Mouse (Mus musculus) naive thymus-derived CD4-positive, alpha-beta T cell, adult 2 months (primary cell): ENCODE measurements at regions not wholly inside any gene's neighbourhood (a gene's known extent, or its start where the extent isn't known, plus 50 kb on each side); places are given as distances from the start of the nearest gene placed in this dataset.

Experiments used
- DNase-seq: peaks from one replicate; pipeline ENCODE4 v3.0.0-alpha.2; 2011; ENCODE audit warnings: low read depth

DNA sequence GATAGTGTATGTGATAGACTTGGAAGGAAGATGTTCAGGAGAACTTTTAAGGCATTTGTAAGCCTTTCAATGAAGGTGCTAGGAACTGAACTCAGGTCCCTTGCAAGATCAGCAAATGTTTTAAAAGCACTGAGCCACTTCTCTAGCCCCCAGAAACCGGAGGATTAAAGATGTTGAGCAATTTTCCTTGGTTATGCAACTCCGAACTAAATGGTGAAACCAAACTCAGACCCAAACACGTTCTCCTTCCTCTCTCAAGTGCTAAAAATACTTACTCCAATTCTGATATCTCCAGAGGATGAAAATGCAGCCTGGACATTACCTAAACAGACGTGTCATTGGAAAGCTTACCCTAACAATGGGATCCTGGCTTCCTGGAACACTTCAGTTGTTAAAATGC, 378.8 kb downstream of the Kcnj2 start:
- DNase-seq, result no peak

DNA sequence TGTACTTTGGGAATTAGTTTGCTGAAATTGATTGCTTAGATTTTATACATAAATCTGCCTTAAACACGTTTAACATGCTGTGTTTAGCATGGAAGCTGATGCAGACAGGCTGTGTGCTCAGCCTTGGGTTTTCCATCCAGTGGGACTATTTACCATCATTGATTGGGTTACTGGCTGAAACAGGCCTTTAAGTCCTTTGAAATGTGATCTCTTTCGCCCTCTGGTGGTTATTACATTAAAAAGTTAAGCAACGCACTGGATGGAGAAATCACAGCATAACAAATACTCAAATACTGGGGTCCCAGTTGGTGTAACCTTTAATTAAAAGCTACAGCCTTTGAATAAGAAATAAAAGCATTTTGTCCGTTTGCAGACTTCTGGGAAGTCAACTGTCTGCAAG, 379.8 kb downstream of the Kcnj2 start:
- DNase-seq, result peak; percentile 11

DNA sequence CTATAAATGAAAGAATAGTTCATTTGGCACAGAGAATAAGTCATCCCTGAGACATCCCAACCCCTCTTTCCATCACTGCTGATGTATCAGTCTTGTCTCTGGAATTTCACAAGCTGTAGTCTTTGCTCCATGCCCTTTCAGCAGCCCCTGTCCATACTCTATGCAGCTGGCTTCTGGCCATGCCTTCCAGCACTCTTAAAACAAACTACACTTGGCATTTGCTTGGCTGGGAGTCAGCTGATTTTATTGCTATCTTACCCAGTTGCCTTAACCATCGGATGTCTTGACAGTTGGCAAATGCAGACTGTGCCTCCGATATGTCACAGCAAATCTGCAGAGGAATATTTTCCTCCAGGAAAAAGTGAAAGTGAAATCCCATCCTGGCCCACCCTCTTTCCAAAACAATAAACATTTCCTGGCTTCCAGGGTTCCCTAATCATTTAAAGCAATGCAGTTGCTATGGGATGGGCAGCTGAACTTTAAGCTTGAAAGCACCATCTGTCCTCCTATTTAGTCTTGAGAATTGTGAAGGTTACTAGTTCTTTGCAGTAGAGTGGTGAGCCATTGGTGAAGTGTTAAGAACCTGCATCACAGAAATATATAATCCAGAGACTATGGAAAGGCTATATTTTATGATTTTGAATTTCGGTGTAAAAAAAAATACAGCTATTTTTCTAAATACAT, 385.0 kb downstream of the Kcnj2 start:
- DNase-seq, result no peak

DNA sequence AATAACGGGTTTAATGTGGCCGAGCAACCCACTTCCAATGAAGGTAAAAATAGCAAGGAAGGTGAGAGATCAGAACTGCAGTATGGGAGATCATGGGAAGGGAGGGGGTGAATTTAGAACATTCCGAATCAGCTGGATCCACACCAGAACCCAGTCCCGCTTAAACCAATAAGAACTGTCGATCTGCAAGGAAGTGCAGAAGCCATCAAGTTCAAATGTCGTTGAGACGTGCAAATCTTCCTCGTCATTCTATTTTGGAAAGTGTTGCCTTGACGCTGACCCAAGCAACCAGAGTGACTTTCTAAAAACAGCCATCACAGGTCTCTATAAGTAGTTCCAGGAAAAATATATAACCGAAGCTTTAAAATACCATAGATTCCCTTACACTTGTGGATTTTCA, 394.1 kb downstream of the Kcnj2 start:
- no peak for DNase-seq

DNA sequence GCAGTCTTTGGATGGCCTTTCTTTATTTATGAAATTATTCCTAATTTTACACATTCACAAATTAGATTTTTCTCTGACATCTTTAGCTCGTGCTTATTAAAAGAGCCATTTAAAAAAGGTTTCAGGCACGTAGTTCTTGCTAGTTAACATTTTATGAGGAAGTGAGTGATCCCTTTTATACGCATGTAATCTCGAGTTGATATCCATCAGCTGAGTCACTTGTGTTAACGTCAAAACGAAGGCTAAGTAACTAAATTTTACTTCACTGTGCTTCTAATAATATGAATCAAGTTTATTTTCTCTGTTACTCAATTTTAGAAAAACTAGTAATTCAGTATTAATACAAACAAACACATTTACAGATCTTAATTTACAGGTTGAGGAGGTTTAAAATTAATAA, 419.0 kb downstream of the Kcnj2 start:
- no peak for DNase-seq

DNA sequence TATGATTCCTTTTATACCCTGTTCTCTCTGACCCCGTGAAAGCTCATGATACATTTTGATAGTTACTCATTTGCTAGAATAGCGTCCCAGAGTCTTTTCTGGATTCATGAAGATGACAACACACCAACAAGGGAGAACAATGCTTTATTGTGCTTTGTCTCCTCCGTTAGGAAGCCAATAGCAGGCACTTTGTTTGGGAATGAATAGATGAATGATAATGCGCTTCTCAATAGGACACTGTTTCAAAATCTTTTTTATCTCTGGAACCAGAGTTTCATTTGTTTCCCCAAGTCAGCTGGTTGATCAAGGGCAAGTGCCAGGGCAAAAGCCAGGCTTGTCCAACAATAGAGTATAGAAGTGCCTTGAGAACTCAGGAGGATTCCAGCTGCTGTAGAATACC, 446.5 kb downstream of the Kcnj2 start:
- DNase-seq, result no peak

DNA sequence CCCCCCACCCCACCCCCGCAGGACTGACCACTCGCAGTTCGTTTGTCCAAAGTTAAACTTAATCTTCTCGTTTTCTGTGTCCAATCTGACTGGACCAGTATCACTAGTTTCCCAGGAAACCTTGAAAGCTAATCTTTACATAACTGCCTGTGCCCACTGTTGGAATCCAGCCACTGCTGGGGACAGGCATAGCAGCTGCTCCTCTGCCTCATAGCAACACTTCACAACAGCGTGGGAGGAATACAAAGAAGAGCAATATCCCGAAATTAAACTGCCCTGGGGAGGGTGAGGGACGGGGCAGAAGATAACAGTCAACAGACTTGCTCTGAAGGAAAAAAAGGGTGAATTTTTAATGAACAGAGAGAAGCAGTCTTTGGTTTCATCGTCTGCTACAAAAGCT, 456.8 kb downstream of the Kcnj2 start:
- no peak for DNase-seq

DNA sequence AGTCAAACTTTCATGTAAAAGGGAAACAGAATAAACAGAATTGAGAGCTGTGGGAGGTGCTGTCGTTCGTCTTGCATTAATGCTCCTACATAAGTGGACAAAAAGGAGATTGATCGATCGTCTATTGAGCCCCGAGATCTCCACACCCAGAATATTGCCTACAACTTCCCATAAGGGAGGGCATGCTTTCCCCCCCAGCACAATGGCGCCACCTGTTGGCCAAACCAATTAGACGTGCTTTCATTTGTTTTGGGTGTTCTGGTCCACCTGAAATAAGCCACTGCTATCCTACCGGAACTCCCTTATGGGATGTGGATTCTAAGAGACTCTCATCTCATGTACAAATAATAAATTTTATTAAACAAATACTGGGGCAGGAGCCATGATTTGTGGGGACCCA, 457.5 kb downstream of the Kcnj2 start:
- peak; percentile 25 for DNase-seq

DNA sequence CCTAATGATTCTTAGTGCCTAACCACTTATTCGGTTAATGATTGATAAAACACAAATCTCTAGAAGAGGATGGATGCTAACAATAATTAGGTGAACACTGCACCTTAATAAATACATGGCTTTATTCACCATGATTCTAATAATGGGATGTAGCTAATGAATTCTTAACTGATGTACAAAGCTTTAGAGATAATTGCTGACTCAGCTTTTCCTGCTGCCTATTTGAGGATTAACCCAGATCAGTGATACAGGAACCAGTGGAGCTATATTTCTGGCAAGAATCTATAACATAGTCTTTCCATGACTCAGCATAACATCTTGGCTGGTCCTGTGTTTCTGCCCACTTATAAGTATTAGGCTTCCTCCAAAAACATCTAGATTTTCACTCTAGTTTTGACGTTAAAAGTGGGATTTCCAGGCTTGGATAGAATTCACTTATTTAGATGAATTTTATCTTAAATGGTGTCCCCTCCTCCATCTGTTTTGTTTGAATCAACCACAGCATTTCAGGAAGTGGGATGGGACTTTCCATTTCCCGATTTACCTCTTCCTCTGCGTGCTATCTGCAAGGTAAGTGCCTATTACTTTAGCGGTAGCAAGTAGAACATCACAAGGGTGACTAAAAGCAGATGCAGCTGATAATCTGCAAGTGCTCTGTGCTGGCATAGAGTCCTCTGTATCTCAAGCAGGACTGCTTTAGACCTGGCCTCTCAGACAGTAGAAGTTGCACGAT, 460.2 kb downstream of the Kcnj2 start:
- no peak for DNase-seq

DNA sequence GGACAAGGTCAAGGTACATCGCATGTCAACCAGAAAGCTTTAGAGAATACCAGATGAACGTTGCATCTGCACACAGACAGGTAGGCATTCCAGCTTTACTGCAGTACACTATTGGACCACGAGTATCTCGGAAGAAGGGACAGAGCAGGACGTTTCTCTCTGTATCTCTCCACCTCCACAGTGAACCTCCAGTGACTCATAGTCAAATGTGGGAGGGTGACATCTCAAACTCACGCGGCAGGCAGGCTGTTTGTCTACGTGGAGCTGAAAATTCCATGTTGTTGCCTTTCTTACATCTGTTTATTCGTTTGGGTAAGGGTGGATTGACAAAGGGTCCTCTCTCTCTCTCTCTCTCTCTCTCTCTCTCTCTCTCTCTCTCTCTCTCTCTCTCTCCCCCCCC, 463.6 kb downstream of the Kcnj2 start:
- no peak for DNase-seq

DNA sequence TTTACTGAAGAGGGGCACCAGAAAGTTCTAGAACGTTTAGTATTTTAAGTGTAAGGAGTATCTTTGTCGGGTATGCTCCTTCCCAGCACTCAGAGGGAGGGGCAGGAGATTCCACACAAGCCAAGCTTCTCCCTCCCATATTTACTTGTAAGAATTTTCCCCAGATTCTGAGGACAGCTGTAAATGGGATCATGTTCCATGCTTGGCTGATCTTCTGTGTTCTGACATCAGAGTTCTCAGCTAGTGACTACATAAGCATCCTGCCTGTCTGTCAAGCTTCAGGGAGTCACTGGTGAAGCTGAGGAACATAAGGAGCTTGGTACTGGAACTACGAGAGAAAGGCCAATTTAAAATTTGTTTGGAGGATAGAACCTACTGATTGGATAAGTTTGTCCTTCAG, 464.9 kb downstream of the Kcnj2 start:
- no peak for DNase-seq

DNA sequence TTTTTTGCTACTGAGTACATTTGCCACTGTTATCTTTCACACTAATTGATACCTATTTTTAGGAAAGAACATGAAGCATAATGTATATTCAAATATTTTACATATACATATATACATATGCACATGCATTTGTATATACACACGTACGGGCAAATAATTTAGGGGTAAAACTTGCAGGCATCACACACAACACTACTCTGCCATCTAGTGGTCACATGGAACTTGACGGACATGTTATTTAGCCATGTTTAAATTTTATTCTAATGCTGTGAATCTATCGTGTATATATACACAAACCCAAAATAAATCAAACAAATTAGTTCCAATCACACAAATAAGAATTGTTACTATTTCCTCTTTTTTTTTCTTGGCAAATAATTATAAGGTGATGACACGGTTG, 466.5 kb downstream of the Kcnj2 start:
- DNase-seq, result peak; percentile 8

DNA sequence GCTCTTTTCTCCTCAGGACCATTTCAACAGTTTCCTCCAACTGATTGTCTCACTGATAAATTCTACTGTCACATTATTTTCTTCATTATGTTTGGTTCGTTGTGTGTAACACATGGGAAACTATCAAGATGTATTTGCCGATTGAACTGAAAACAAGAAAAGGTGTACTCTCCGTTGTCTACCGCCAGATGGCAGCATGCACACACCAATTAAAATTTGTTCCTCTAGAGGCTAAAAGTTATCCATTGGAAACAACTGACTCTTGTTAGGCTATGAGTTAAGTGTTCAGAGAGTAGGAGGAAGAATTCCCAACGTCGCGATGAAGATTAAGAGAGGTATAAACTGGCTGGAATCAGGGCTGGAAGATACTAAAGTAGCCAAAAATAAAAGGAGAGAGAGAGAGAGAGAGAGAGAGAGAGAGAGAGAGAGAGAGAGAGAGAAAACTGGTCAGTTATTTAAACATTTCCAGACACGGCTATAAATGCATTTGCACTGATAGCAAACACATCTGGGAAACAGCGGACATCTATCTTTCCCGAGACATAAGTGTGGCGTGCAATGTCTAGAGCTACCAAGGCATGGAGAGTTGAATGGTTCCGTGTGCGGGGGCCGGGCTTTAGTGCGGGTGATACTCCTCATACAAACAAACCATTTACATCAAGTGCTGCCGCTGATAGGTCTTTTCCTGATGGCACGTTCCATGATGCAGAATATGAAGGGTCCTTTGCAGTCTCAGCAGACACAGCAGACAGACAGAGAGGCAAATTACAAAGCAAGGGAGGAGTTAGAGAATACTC, 470.3 kb downstream of the Kcnj2 start:
- peak; percentile 44 for DNase-seq

DNA sequence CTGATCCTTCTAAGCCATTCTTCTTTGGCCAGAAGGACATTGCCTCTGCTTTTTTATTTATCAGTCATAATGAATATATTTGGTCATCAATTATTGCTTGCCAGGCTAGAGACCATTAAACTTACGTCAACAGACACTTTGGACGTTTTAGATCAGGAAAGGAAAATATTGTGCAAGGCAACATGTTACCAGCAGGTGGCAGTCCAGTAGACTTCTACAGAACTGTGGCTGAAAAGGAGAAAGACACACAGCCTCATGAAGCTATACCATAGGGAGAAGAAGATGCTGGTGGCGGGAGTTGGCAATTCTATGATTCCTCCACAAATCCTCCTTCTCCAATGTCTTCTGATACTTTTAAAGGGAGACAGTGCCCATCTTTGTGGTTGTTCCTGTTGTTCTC, 471.7 kb downstream of the Kcnj2 start:
- peak; percentile 39 for DNase-seq

DNA sequence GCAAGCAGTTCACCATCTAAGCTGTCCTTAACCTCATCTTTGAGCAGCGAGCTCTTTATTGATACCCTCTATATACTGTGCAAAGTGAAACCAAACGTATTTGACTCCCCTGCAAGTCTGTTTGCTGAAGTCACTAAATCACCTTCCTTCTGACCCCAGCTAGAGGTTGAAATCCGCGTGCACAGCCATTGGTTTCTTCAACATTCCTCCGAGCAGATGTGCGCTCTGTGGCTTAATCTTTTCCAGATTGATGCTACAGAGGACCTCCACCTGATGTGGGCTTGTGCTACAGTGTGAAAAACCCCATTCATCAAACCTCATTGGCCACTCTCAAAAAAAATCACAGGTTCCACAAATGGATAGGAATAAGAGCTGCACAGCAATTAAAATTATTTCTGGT, 474.0 kb downstream of the Kcnj2 start:
- DNase-seq, result no peak

DNA sequence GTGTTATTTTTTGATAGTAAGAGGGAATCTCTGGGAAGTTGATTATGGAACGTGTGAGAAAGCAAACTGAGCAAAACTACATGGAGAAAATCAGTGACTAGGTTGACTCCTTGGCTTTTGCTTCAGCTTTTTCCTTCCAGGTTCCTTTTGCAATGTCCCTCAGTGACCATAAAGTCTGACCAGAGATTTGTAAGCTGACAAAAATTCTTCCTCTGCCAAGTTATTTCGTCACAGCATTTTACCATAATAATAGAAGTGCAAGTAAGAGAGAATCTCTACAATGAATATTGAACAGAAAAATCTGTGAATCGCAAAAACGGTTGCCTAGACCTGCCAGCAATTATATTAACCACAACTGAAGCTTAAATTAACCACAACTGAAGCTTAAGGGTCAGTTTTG, 479.3 kb downstream of the Kcnj2 start:
- no peak for DNase-seq

DNA sequence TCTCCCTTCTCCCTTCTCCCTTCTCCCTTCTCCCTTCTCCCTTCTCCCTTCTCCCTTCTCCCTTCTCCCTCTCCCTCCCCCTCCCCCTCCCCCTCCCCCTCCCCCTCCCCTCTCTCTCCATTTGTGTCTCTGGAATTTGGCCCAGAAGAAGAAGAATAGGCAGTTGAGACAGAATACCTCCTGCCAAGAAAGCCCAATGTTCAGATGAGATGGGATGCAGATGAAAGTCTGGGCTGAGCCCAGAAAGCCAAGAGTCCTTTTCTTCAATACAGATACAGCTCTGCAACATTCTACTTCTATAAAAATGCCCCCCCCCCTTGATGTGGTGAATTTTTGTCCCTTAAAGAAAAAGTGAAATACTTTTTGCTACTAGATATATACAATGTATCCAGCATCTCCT, 489.2 kb downstream of the Kcnj2 start:
- no peak for DNase-seq

DNA sequence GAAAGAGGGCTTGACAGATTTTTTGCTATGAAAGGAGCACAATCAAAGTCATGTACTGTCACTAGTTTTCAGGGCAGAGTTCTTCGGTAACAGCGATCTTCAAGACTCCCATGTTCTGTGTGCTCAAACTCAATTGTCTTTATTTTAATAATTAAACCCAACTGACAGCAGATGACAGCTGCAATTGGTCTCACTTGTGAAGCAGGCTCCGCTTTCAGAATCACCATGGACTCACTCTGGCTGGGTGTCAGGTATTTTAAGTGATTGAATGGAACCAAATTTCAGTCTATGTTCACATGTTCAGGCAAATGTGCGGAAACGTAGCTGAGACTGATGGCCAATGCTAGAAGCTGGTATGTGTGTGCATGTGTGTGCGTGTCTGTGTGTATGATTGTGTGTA, 489.7 kb downstream of the Kcnj2 start:
- DNase-seq, result no peak

DNA sequence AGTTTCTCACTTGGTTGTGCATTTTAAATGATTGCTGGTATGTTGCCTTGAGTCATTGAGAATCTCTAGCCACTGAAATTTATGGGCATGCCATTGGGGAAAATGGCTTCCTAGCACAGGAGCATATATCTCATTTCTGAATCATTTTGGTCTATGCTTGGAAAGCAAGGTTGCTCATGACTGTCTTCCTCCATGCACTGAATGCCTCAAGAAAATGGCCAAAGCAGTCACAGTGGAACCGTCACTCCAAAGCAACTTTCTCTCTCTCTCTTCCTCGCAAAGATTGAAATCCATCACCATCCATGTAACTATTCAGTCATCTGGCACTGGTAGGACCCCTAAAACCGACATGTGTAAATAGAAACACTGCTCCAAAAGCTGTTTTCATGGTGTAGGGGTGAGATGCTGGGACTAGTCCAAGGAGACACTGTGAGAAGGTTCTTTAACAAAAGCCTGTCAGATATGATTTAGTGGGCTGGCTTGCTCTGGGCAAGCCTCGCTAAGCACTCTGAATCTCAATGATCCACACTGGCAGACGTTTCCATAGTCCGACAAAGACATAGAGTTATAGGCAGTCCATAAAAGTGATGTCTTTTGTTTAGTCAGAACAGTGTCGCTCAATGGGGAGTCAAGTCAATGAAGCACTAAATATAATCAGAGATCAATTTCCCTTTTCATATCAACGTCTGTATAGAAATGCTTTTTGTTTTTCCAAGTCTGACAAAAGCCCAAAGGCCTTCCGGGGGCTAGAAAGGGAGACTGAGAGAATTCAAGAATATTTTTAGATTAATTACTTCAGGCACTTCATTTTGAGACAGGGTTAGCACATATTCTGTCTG, 492.6 kb downstream of the Kcnj2 start:
- DNase-seq, result no peak

DNA sequence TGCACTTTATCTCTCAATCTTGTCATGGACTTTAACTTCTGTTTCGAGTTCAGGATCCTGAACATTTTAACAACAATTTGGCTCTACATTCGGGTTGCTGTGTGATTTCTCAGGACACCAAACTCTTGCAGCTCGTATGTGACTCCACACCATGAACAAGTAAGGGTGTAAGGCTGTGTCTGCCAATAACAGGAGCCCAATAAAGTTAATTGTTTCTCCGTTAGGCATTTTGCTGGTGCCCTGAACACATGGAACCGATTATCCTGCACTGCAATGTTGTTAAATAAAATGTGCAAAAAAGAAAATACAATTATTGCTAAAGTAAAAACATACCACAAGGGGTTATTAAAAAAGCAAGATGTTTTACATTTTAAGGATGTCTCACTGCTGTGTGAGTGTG, 497.2 kb downstream of the Kcnj2 start:
- no peak for DNase-seq

DNA sequence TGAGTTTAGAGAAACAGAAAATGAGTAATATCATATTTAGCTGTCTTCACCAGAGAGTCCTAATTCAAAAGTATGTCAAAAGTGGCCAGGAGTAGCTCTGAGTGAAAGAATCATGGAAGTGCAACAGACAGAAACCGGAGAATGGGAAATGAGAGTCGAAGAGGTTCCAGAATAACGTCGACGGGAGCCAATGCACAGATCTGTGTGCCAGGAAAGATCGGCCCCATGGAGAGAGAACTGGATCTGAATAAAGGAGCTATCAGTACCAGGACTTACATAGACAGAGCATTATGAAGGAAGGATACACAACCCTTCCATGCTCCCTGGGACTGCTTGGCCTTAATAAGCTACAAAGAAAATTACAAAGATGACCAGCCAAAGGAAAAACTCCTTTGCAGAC, 502.1 kb downstream of the Kcnj2 start:
- DNase-seq, result no peak

DNA sequence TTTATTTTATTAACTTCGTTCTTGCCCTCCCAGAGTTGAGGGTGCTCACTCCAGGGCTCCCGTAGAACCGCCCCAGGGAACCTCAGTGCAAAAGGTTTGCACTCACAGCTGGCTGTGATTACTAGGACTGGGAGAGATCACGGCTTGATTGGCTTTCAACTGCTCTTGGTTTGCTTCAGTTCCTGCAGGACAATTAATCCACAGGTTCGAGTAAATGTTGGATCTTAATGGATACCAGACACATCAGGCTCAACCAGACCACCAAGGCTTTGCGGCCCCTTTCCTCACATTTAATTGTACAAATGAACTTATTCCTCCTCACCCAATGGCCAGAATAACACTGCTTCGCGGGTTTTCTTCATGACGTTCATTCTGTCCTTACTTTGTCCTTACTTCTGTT, 502.9 kb downstream of the Kcnj2 start:
- DNase-seq, result no peak
